Mouse (Mus musculus) C2C12 (cell line): ENCODE results near the gene Hagh.

Source experiments
- CEBPB ChIP-seq: IDR thresholded peaks from one replicate; pipeline ENCODE4 v1.6.1; 2011; ENCODE audit warnings: low read depth, mild to moderate bottlenecking, control low read depth, moderate library complexity
- CTCF ChIP-seq: IDR thresholded peaks from one replicate; pipeline ENCODE4 v1.5.1; 2011; ENCODE audit not compliant: control insufficient read depth, insufficient read depth, insufficient read length
- FOSL1 ChIP-seq: IDR thresholded peaks from one replicate; pipeline ENCODE4 v1.8.0; 2011; ENCODE audit warnings: mild to moderate bottlenecking, low read length; ENCODE audit not compliant: poor library complexity, insufficient read depth, severe bottlenecking
- MAX ChIP-seq: IDR thresholded peaks from one replicate; pipeline ENCODE4 v1.6.1; 2011; ENCODE audit warnings: mild to moderate bottlenecking, control low read depth
- MYOD1 ChIP-seq: IDR thresholded peaks from one replicate; pipeline ENCODE4 v1.6.1; 2011; ENCODE audit warnings: low read depth; ENCODE audit not compliant: control insufficient read depth, insufficient read length
- MYOG ChIP-seq: IDR thresholded peaks from one replicate; pipeline ENCODE4 v1.6.1; 2011; ENCODE audit not compliant: control insufficient read depth, insufficient read length; ENCODE audit errors: extremely low read depth
- USF1 ChIP-seq: IDR thresholded peaks from one replicate; pipeline ENCODE4 v1.6.1; 2011; ENCODE audit warnings: low read depth, mild to moderate bottlenecking, control low read depth, moderate library complexity

- TF ChIP-seq CEBPB (no peak), MAX (peak; percentile 38), CTCF (no peak), USF1 (no peak), MYOG (no peak), MYOD1 (no peak), FOSL1 (no peak)
These were observed 55.1 kb downstream of the Hagh start, which contains the start of the genes Eme2 and Mrps34 for GRCm38 (mm10) chr17:24894995-24895547.
